Mouse (Mus musculus): Measurements from ENCODE around the gene Ints7. TPM values are rescaled to one million over a fixed set of nuclear protein-coding genes. Genes with fewer than 3 reads are reported as not detected.

Gene Ints7
- total RNA-seq, 2 experiments from 2014 or later: 27.6 to 28.9 TPM

Other genes with a start within 250 kb of the Ints7 start
- gene Tmem206, start 249.7 kb upstream of the Ints7 start, total RNA-seq (2021): 10 to 100 TPM; 12.1 to 12.8 TPM
- 10 to 100 TPM; 56.0 to 59.1 TPM for gene Ppp2r5a, start 172.4 kb upstream of the Ints7 start, total RNA-seq (2021)
- gene Dtl, start 92 bp upstream of the Ints7 start, total RNA-seq (2021): 1 to 10 TPM; 2.1 to 3.0 TPM
- 10 to 100 TPM; 88.3 to 91.1 TPM for gene Lpgat1, start 142.2 kb downstream of the Ints7 start, total RNA-seq (2021)
- 1 to 10 TPM; 3.5 to 4.1 TPM for gene Nek2, start 245.8 kb downstream of the Ints7 start, total RNA-seq (2021)

Data from layer of hippocampus, postnatal 10 days (tissue).